Mouse (Mus musculus): Measurements from ENCODE around the gene Nfib.
A peak's percentile ranks its signal among the peaks of the same experiment; 100 is the strongest.

GRCm38 (mm10) chr4:82426224-82426623 lies 279.3 kb downstream of the Nfib start:
- peak; percentile 84; the same call in 1 of the 2 replicates for TF ChIP-seq EP300 (IDR thresholded peaks at IDR 0.05; ENCODE audit: insufficient read depth, low read depth, low read length)
- TF ChIP-seq CTCF (IDR thresholded peaks at IDR 0.05) = no peak
- no peak for TF ChIP-seq POLR2A (IDR thresholded peaks at IDR 0.05; ENCODE audit: insufficient read depth, low read depth, low read length)

Data from heart, adult 2 months (tissue).